Mouse (Mus musculus) liver, adult 10 weeks (tissue): ENCODE measurements around the gene Plin5. TPM values are rescaled to one million over a fixed set of nuclear protein-coding genes. Genes with fewer than 3 reads are reported as not detected.

Experiments used
- polyA plus RNA-seq: library from polyadenylated mRNA; stranded (reverse); fragments of 350-450 nt; fragmentation: Illumina TruSeq; extraction: RNeasy Lipid Tissue Mini Kit (QIAGEN cat#74804); gene quantifications from one replicate; pipeline ENCODE4 v1.2.3, GENCODE M21; 2014; ENCODE audit warnings: low read depth, low replicate concordance

The Plin5 gene
- 8.7 TPM for polyA plus RNA-seq

DNA sequence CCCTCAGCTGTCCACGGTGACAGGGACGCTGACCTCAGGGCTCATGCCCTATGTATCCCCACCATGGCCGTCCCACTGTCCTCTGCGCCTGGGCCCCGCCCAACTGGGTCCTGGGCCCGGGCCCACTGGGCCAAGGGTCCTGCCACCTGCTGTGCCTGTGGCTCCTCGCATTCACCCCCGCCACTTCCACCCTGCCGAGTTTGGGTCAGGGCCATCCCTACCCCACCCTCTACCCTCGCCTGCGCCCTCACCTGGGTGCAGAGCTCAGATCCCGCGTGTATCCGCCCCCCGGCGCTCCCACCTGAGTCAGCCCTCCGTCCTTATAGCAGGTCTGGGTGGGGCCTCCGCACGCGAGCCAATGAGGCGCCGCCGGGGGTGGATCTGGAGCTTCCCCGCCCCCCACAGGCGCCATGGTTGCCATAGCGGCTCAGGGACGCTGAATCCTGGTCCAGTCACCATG, at the start of gene Plin5:
Gene Plin5 (minus strand): TSS at position 346 of the 460 bp plus-strand sequence.

DNA sequence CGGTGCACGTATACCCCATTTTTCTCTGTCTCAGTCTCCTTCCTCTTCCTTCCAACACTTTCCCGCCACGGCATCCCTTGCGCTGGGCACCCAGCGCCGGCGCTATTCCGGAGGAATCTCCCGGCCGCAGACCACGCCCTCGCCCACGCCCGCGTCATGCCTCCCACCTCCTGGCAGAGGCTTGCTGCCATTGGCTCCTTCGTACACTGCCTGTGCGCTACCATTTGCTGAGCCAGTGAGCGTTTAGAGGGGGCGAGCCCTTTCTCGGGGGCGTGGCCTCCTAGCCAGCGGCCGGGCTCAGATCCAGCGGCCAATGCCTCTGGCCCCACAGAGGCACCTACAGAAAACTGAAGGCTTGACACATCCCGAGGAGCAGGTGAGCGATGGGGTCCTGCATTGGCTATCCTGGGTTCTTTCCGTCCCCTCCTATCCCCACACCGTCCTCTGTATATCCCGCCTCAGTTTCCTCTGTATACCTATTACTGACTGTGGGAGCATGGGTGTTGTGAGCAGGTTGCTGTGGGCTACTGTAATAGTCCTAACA, 44.9 kb upstream of the Plin5 start, which contains the start of gene Tnfaip8l1:
Gene Tnfaip8l1 (plus strand): TSS at position 247 of the 544 bp plus-strand sequence.

DNA sequence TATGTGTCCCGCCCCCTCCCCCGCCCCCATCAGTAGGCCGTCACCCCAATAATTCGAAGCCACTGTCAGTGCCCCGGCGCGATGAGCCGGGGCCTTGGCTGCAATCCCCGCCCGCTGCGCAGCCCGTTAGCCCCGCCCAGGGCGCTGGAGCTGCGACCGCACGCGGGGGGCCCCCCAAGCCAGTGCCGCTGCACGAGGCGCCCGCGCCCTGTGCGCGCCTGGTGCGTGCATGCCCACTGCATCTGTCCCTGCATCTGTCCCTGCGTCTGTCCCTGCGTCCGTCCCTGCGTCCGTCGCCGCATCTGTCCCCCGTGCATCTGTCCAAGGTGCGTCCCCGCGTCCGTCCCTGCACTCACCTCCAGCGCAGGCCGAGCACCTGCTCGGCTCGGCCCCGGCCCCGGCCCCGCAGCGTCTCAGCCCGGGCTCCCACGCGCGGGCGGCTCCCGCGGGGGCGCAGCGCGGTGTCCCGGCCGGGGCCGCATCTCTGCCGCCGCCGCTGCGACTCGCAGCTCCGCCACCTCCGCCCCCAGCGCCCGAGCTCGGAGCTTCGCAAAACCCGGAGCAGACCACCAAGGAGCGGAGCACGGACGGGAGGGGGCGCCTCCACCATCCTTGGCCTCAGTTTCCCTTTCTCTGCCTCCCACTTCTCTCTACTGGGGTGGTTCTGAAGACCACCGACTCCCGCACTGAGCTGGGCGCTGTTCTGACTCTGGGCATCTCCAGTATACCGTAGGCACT, 22.6 kb upstream of the Plin5 start, which contains the start of gene Sema6b:
Gene Sema6b (minus strand): TSS at position 486 of the 738 bp plus-strand sequence.

DNA sequence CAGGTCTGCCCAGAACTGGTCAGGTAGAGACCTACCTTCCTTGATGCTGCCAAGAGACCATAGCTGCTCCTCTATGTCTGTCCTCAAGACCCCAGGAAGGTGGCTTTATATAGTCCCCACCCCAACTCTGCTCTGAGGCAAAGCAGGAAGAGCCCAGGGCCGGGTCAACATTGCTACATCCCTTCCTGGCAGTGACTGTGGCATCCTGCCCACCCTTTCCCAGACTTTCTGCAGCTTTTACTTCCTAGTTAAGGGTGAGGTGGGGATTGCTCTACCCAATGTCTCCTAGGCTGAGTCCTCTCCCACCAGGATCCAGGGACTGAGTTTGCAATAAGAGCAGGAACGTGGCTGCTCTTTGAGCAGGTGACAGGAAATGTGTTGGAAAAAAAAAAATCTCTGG, 4.4 kb upstream of the Plin5 start, which contains the start of gene Lrg1:
Gene Lrg1 (minus strand): TSS at position 176 of the 400 bp plus-strand sequence.

DNA sequence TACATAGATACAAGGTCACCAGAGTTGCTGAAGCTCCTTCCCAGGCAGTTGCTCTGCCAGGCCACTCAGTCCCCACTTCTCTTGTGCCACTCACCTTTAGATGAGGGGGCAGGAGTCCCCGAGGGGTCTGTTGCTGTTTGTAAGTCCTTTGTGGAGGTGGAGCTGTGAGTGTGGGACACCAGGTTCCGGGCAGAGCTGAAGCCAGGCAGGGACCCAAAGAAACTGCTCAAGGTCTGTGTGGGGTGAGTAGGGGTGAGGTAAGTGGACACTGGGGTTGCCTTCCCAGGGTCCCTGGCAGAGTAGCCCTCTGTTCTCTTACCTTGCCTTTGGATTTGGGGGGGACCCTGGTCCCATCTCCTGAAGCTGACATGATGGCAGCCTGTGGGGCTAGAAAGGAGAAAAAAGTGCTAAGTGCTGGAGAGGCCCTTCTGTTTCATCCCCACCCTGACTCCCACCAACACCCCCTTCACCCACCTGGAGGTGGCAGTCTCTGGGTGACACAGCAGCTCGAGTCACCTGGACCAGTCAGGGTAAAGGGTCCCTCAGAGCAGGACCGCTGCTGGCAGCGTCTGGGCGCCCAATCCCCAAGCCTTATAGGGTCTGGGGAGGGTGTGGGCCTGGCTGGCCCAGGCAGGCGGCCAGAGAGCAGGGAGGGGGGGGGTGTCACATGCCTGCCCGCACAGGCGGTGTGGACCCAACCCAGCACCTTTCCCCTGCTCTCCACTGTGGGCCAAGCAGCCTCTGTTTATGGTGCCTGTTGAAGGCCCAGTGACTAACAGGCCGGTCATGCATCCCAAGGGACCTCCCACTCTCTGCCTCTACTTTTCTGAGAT, 8.0 kb downstream of the Plin5 start, which contains the start of gene Plin4:
Gene Plin4 (minus strand): TSS at position 585 of the 833 bp plus-strand sequence.

DNA sequence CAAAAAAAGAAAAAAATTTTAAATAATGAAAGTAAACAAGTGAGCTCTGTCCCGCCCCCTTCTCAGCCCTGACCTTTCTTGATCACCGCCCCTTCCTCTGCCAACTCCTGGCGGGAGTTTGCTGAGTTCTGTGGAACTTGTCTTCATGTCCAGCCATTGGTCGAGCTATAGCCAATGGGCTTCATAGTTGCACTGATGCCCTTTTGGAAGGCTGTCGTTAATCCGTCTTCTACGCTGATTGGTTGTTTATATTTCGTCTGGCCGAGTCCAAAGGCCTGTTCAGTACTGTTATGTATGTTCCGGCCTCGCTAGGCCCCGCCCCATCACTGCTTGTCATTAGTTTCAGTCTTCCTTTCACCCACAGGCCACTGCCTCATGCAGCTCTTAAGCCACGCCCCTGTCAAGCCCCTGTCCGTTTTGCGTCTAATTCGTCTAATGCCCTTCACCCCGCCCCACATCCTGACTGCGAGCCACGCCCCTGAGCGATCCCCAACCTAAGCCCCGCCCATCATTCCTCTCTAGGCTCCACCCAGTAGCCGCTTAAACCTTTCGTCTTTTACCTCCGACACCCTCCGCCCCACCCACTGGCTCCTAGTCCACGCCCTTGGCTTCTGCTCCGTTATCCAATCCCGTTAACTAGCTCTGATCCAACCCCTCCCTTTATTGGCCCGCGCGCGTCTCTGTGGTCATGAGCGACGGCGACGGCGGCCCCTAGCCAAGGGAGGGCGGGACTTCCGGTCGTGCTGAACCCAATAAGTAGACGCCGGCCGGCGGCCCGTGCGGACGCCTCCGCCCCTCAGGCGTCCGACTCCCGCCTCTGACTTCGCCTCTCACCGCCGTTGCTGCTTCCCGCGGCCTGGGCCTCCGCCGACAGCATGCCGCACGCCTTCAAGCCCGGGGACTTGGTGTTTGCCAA, 38.3 kb downstream of the Plin5 start, which contains the start of gene Hdgfl2:
Gene Hdgfl2 (plus strand): TSS at position 755 of the 916 bp plus-strand sequence.

DNA sequence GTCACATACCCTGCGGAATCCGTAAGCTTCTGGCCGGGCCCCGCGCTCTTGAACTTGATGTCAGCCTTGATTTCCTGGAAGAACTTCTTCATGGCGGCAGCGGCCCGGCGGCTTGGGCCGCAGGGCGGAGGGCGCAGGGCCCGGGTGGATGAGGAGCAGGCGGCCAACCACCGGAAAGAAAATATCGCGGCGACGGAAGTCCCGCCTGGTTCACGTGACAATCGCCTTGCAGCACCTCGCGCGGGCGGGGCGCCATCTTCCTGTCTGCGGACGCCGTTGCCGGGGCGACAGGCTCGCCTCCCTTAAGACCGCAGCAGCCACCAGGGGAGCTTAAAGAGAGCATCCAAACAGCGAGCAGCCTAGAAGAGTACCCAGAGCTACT, 42.6 kb downstream of the Plin5 start, which contains the start of gene Ubxn6:
Gene Ubxn6 (minus strand): TSS at position 202 of the 382 bp plus-strand sequence.

Other genes starting within 250 kb of the Plin5 start
- 15.8 TPM for gene Zfp119a, start 238.7 kb downstream of the Plin5 start, polyA plus RNA-seq
- gene Zfp959, start 225.5 kb downstream of the Plin5 start, polyA plus RNA-seq: 23.9 TPM
- gene Zfp119b, start 168.1 kb downstream of the Plin5 start, polyA plus RNA-seq: 11.8 TPM
- not detected for gene Ebi3, start 165.0 kb downstream of the Plin5 start, polyA plus RNA-seq
- gene Yju2, start 158.5 kb downstream of the Plin5 start, polyA plus RNA-seq: 0.45 TPM
- gene Shd, start 147.1 kb downstream of the Plin5 start, polyA plus RNA-seq: not detected
- not detected for gene Fsd1, start 131.1 kb downstream of the Plin5 start, polyA plus RNA-seq
- gene Stap2, start 112.0 kb downstream of the Plin5 start, polyA plus RNA-seq: 10.6 TPM
- 1.8 TPM for gene Mpnd, start 111.9 kb downstream of the Plin5 start, polyA plus RNA-seq
- 0.42 TPM for gene Sh3gl1, start 81.0 kb downstream of the Plin5 start, polyA plus RNA-seq
- 0.13 TPM for gene Chaf1a, start 77.2 kb downstream of the Plin5 start, polyA plus RNA-seq
- gene Ubxn6, start 42.6 kb downstream of the Plin5 start, polyA plus RNA-seq: 15.0 TPM
- 4.5 TPM for gene Hdgfl2, start 38.0 kb downstream of the Plin5 start, polyA plus RNA-seq
- gene Plin4, start 7.8 kb downstream of the Plin5 start, polyA plus RNA-seq: 0.24 TPM
- 5.9 TPM for gene Lrg1, start 4.4 kb upstream of the Plin5 start, polyA plus RNA-seq
- gene Sema6b, start 22.7 kb upstream of the Plin5 start, polyA plus RNA-seq: not detected
- gene Tnfaip8l1, start 44.9 kb upstream of the Plin5 start, polyA plus RNA-seq: 7.9 TPM
- gene Mydgf, start 66.3 kb upstream of the Plin5 start, polyA plus RNA-seq: 15.3 TPM
- gene Dpp9, start 101.3 kb upstream of the Plin5 start, polyA plus RNA-seq: 1.1 TPM
- gene Fem1a, start 139.2 kb upstream of the Plin5 start, polyA plus RNA-seq: 2.0 TPM
- gene Ticam1, start 159.2 kb upstream of the Plin5 start, polyA plus RNA-seq: 0.61 TPM
- 6.8 TPM for gene Plin3, start 175.3 kb upstream of the Plin5 start, polyA plus RNA-seq
- gene Arrdc5, start 182.7 kb upstream of the Plin5 start, polyA plus RNA-seq: not detected
- not detected for gene Uhrf1, start 185.7 kb upstream of the Plin5 start, polyA plus RNA-seq
- gene Kdm4b, start 208.5 kb upstream of the Plin5 start, polyA plus RNA-seq: 0.64 TPM